Mouse (Mus musculus) heart, adult 2 months (tissue): ENCODE data around the gene Adamts9.
A peak's percentile ranks its signal among the peaks of the same experiment; 100 is the strongest.

Experiments used
- CTCF ChIP-seq: fragments of 200-600 bp; IDR thresholded peaks from 2 replicates; pipeline ENCODE4 v1.8.1; 2022; ENCODE audit warnings: antibody characterized with exemption, mild to moderate bottlenecking, moderate library complexity
- EP300 ChIP-seq: fragments of 200-500 bp; IDR thresholded peaks from 2 replicates; pipeline ENCODE4 v1.6.1; 2011; ENCODE audit warnings: low read depth, low read length, control low read depth; ENCODE audit not compliant: insufficient read depth
- POLR2A ChIP-seq: fragments of 200-500 bp; IDR thresholded peaks from 2 replicates; pipeline ENCODE4 v1.6.1; 2011; ENCODE audit warnings: mild to moderate bottlenecking, low read depth, low read length, control low read depth; ENCODE audit not compliant: insufficient read depth

- no peak for TF ChIP-seq CTCF
- TF ChIP-seq POLR2A = 0 out of 2 replicates have a peak, but pooled peaks have one; percentile 27
- peak; percentile 84 for TF ChIP-seq EP300
Measured at GRCm38 (mm10) chr6:92909361-92909760, 33.9 kb downstream of the Adamts9 start.
